In the genomic region with DNA sequence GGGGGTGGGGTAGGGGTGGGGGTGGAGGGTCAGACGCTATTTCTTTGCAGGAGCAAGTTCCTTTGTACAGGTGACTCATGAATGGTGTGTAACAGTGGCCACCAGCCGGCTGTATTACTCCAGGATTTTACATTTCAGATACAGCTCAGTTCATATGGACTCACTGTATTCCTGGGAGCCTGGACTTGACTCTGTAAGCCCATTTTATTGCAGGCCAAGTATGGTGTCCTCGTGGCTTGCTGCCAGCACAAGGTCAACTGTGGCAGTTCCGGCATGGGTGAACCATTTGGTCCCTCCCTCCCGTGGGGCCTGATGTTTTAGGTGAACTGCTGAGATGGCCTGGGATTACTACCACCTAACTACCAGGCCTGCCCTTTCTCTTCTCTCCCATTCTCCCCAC, we compare ENCODE assay signal across 25 mouse cellular contexts.
DNase-seq lines count a peak whose midpoint lies in the region; ATAC-seq and TF ChIP-seq lines count a peak whose summit lies in the region.
"Had no signal": no experiment of that assay in that cellular context is flagged by ENCODE, and none has a peak within 500 bp of the region (broad histone marks: within the 10 kb centered on the region; RNA-seq: fewer than 3 reads in every experiment).

No protein-coding gene starts in this region.

- no peak for TF ChIP-seq CTCF in kidney, adult 2 months (conservative IDR thresholded peaks at IDR 0.05; ENCODE audit: insufficient read depth, insufficient read length, low read depth, low read length)

- no peak overlapping the region for H3K4me3 ChIP-seq in kidney, adult 2 months (ENCODE audit: insufficient read depth, low read depth, low read length)
- no peak overlapping the region for H3K4me3 ChIP-seq in kidney, embryonic 14.5 days (ENCODE audit: low read length)
- no peak overlapping the region for H3K4me3 ChIP-seq in intestine, embryonic 15.5 days (replicated peaks)
- H3K4me3 ChIP-seq in intestine, embryonic 16.5 days (ENCODE audit: low read length): no peak overlapping the region
- H3K4me3 ChIP-seq: forebrain, embryonic 10.5 days; forebrain, embryonic 13.5 days; gastrocnemius, adult 2 months; heart, embryonic 12.5 days had no signal

- H3K4me1 ChIP-seq in kidney, adult 2 months (ENCODE audit: control insufficient read depth, insufficient read depth, low read length): peaks cover 5% of the 10 kb centered on the region
- H3K4me1 ChIP-seq in kidney, embryonic 14.5 days (ENCODE audit: control insufficient read depth, insufficient read depth, low read length): peaks cover 23% of the 10 kb centered on the region
- no peaks in the 10 kb centered on the region for H3K4me1 ChIP-seq in intestine, embryonic 15.5 days (replicated peaks)
- H3K4me1 ChIP-seq in intestine, embryonic 16.5 days (ENCODE audit: control insufficient read depth, insufficient read depth, low read length): 0 out of 2 replicates have a peak, but pooled peaks cover 5% of the 10 kb centered on the region
- H3K4me1 ChIP-seq: forebrain, embryonic 13.5 days had no signal

- H3K9me3 ChIP-seq in kidney, embryonic 14.5 days (ENCODE audit: control insufficient read depth, low read length): no peaks in the 10 kb centered on the region
- no peaks in the 10 kb centered on the region for H3K9me3 ChIP-seq in intestine, embryonic 15.5 days
- H3K9me3 ChIP-seq in intestine, embryonic 16.5 days (ENCODE audit: control insufficient read depth, low read length): no peaks in the 10 kb centered on the region
- H3K9me3 ChIP-seq: forebrain, embryonic 10.5 days; forebrain, embryonic 13.5 days; heart, embryonic 12.5 days had no signal

- 39% methylated on average over 5 of the region's 5 CpGs for WGBS in kidney, adult 2 months
- WGBS in kidney, embryonic 14.5 days: 48% methylated on average over 5 of the region's 5 CpGs
- 56% methylated on average over 5 of the region's 5 CpGs for WGBS in intestine, embryonic 15.5 days
- 57% methylated on average over 5 of the region's 5 CpGs for WGBS in intestine, embryonic 16.5 days

- no peak overlapping the region for H3K9ac ChIP-seq in kidney, embryonic 14.5 days (ENCODE audit: low read depth, low read length)
- no peak overlapping the region for H3K9ac ChIP-seq in intestine, embryonic 15.5 days
- no peak overlapping the region for H3K9ac ChIP-seq in intestine, embryonic 16.5 days (ENCODE audit: low read depth, low read length)
- H3K9ac ChIP-seq: forebrain, embryonic 13.5 days; heart, embryonic 12.5 days; hindbrain, embryonic 14.5 days had no signal

- no peak overlapping the region for H3K4me2 ChIP-seq in kidney, embryonic 14.5 days (replicated peaks; ENCODE audit: low read depth, low read length)
- H3K4me2 ChIP-seq in intestine, embryonic 15.5 days (replicated peaks): no peak overlapping the region
- H3K4me2 ChIP-seq in intestine, embryonic 16.5 days (ENCODE audit: low read depth, low read length): no peak overlapping the region
- H3K4me2 ChIP-seq: forebrain, embryonic 13.5 days; heart, embryonic 12.5 days; hindbrain, embryonic 14.5 days had no signal

- DNase-seq in kidney, adult 2 months: peak; percentile 66
- DNase-seq in kidney, adult 18-20 months: no peak
- peak; percentile 49 to 72 for DNase-seq in kidney, postnatal 36 days
- no peak for DNase-seq in adrenal gland, adult 2 months
- DNase-seq: adrenal gland, postnatal 10 days; adrenal gland, postnatal 36 days; cerebellum, adult 18-20 months; cerebellum, adult 9-10 months; cerebellum, postnatal 14 days; gastrocnemius, adult 2 months; gastrocnemius, postnatal 14 days; heart, adult 11 months; heart, postnatal 14 days; heart, postnatal 4 days had no signal

- no peaks in the 10 kb centered on the region for H3K27me3 ChIP-seq in kidney, adult 2 months (replicated peaks; ENCODE audit: control insufficient read depth, insufficient read depth, low read length)
- H3K27me3 ChIP-seq in kidney, embryonic 14.5 days (ENCODE audit: control insufficient read depth, insufficient read depth, low read length): no peaks in the 10 kb centered on the region
- no peaks in the 10 kb centered on the region for H3K27me3 ChIP-seq in intestine, embryonic 15.5 days (replicated peaks)
- H3K27me3 ChIP-seq in intestine, embryonic 16.5 days (replicated peaks; ENCODE audit: control insufficient read depth, insufficient read depth, low read length): no peaks in the 10 kb centered on the region
- H3K27me3 ChIP-seq: forebrain, embryonic 13.5 days; heart, embryonic 12.5 days had no signal

- ATAC-seq in kidney, embryonic 14.5 days (ENCODE audit: low FRiP score, low TSS enrichment): no peak
- ATAC-seq in intestine, embryonic 15.5 days: peak; percentile 70
- peak; percentile 79 for ATAC-seq in intestine, embryonic 16.5 days
- no peak for ATAC-seq in monocyte, adult 5-6 weeks (replicated peaks; ENCODE audit: insufficient number of reproducible peaks, low FRiP score, low TSS enrichment, poor library complexity, severe bottlenecking)
- ATAC-seq: activated CD4-positive, CD25-positive, alpha-beta regulatory T cell, adult 4 months; CD4-positive, CD25-positive, alpha-beta regulatory T cell, adult 4 months; forebrain, embryonic 13.5 days; forebrain, embryonic 16.5 days had no signal

- TF ChIP-seq POLR2A in kidney, adult 2 months (IDR thresholded peaks at IDR 0.05; ENCODE audit: low read depth, low read length): no peak

- no peaks in the 10 kb centered on the region for H3K36me3 ChIP-seq in kidney, adult 2 months (ENCODE audit: control insufficient read depth, insufficient read depth, low read length)
- peaks cover 25% of the 10 kb centered on the region for H3K36me3 ChIP-seq in kidney, embryonic 14.5 days (ENCODE audit: control insufficient read depth, insufficient read depth, low read length)
- H3K36me3 ChIP-seq in intestine, embryonic 15.5 days: peaks cover 5% of the 10 kb centered on the region; the same call in 1 of the 2 replicates
- no peaks in the 10 kb centered on the region for H3K36me3 ChIP-seq in intestine, embryonic 16.5 days (ENCODE audit: control insufficient read depth, insufficient read depth, low read length)
- H3K36me3 ChIP-seq: forebrain, embryonic 10.5 days had no signal

- H3K27ac ChIP-seq in kidney, adult 2 months (ENCODE audit: insufficient read depth, low read depth, low read length): no peak overlapping the region
- H3K27ac ChIP-seq in kidney, embryonic 14.5 days (ENCODE audit: low read depth, low read length): no peak overlapping the region
- H3K27ac ChIP-seq in intestine, embryonic 15.5 days: no peak overlapping the region
- H3K27ac ChIP-seq in intestine, embryonic 16.5 days (ENCODE audit: low read length): no peak overlapping the region
- H3K27ac ChIP-seq: forebrain, embryonic 10.5 days; forebrain, embryonic 13.5 days; gastrocnemius, adult 2 months; hindbrain, embryonic 14.5 days had no signal

Comparison
In these comparisons a context has a peak if more than half of its experiments do, and no peak if none do; other contexts are left out.
1. DNase-seq: peak in kidney, adult 2 months (single experiment) and kidney, postnatal 36 days (2 of 2); none in kidney, adult 18-20 months (single experiment) and adrenal gland, adult 2 months (single experiment).
2. ATAC-seq: peak in intestine, embryonic 15.5 days (single experiment) and intestine, embryonic 16.5 days (single experiment); none in kidney, embryonic 14.5 days (single experiment) and monocyte, adult 5-6 weeks (single experiment).